Mouse (Mus musculus) midbrain, embryonic 15.5 days (tissue): Measurements from ENCODE around the gene Mcpt9. TPM values are rescaled to one million over a fixed set of nuclear protein-coding genes. Genes with fewer than 3 reads are reported as not detected.
"Not testable (repeated sequence)": the region's sequence is repeated elsewhere in the genome, so short reads cannot be mapped to it uniquely, and the experiment has no call there.

Experiments used
- ATAC-seq: fragments of 200-750 bp; cut with Nextera tagmentation; replicated peaks from 2 replicates; pipeline ENCODE4 v1.8.0; 2017; ENCODE audit warnings: moderate TSS enrichment
- H3K27ac ChIP-seq: fragments of 300-500 bp; sonication (generic); 2 replicates; pipeline ENCODE4 v1.5.1; 2015; ENCODE audit warnings: mild to moderate bottlenecking, inconsistent platforms
- H3K27me3 ChIP-seq: fragments of 300-500 bp; sonication (generic); replicated peaks from 2 replicates; pipeline ENCODE4 v1.6.1; 2015; ENCODE audit warnings: inconsistent platforms
- H3K36me3 ChIP-seq: fragments of 300-500 bp; sonication (generic); replicated peaks from 2 replicates; pipeline ENCODE4 v1.6.1; 2015; ENCODE audit warnings: inconsistent platforms
- H3K4me1 ChIP-seq: fragments of 300-500 bp; sonication (generic); 2 replicates; pipeline ENCODE4 v1.6.1; 2015; ENCODE audit warnings: inconsistent platforms
- H3K4me2 ChIP-seq: fragments of 300-500 bp; sonication (generic); 2 replicates; pipeline ENCODE4 v1.6.1; 2015; ENCODE audit warnings: inconsistent platforms, mild to moderate bottlenecking, moderate library complexity
- H3K4me3 ChIP-seq: fragments of 300-500 bp; sonication (generic); 2 replicates; pipeline ENCODE4 v1.5.1; 2015; ENCODE audit warnings: mild to moderate bottlenecking, inconsistent platforms
- H3K9ac ChIP-seq: fragments of 300-500 bp; sonication (generic); 2 replicates; pipeline ENCODE4 v1.6.1; 2015; ENCODE audit warnings: mild to moderate bottlenecking, inconsistent platforms
- H3K9me3 ChIP-seq: fragments of 300-500 bp; sonication (generic); 2 replicates; pipeline ENCODE4 v1.6.1; 2016; ENCODE audit warnings: inconsistent platforms
- WGBS: fragments of 180-500 bp; shearing (Covaris S2); methylation state at CpG from one replicate; pipeline ENCODE4 v1.1.7; 2015; ENCODE audit warnings: mixed read lengths; 5-methylcytosine and 5-hydroxymethylcytosine counted together
- polyA plus RNA-seq: library from polyadenylated mRNA; unstranded; fragments of >200 nt; fragmentation: Nextera tagmentation; extraction: Ambion mirVana; gene quantifications from 2 replicates; pipeline ENCODE4 v1.2.1, GENCODE M21; 2015

Gene Mcpt9
- not detected in 2 replicates for polyA plus RNA-seq

DNA sequence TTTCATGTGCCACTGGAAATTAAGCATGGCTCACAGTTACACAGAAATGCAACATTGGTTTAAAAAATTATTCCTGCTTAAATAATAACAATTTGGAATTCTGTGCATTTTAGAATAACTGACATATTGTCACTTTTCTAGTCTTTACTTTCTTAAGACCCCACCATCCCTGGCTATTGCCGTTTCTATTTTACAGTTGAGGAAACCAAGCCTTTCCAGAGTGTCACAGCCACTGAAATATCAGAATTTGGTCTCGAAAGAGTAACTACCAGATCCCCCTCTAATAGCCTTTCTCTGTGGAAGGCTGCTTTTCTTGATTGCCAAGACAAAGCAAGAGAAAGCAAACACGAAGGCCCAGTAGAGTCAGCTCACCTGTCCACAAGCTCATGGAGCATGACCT, at the start of gene Mcpt9:
Gene Mcpt9, minus strand, starts transcription at position 101 of the 400 bp plus-strand sequence.
- not testable (repeated sequence) for H3K4me2 ChIP-seq, H3K4me1 ChIP-seq, H3K4me3 ChIP-seq, H3K9me3 ChIP-seq, H3K27ac ChIP-seq, ATAC-seq, H3K9ac ChIP-seq, H3K36me3 ChIP-seq, H3K27me3 ChIP-seq
- WGBS: 81% methylated on average over 3 of the region's 3 CpGs

DNA sequence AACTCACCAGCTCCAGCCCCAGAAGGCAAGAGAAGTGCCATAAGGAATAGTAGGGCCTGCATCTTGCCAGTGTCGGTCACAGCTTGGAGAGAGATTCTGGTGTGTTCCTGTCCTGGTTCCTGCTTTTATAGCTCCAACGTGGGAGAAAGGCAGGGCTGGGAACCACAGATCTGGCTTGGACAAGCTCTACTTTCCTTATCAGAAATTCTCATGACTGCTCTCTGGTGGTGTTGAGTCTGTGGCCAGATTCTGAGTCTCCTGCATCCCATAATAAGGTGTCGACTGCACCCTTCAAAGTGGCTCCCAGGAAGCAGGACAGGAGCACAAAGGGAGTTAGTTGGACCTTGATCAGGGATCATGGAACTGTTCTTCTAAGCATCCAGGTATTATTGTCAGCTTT, 31.9 kb upstream of the Mcpt9 start, which contains the start of gene Mcpt4:
Gene Mcpt4, minus strand, starts transcription at position 101 of the 400 bp plus-strand sequence.
- not testable (repeated sequence) for H3K9me3 ChIP-seq, H3K4me3 ChIP-seq, H3K4me2 ChIP-seq, H3K4me1 ChIP-seq, H3K27me3 ChIP-seq, ATAC-seq, H3K36me3 ChIP-seq, H3K9ac ChIP-seq, H3K27ac ChIP-seq
- WGBS: 89% methylated on average over 3 of the region's 3 CpGs

DNA sequence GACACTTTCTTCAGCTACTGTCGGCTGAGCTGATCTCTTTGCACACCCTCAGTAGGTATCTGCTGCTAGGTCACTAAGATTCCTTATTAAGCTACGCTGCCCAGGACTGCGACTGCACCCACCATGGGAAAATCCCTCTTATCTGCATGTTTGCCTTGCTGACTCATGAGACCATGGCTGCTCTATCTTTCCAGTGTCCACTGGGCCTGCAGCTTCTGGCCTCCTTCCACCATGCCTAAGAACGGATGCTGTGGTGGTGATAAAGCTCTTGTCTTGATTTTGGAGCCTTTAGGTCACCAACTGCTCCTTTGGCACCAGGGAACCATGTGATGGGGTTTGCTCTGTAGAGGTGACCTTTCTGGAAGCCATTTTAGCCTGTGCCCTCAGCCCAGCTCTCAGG, 27.4 kb upstream of the Mcpt9 start:
- Histone ChIP-seq H3K27ac (no peak overlapping the region), H3K9ac (no peak overlapping the region), H3K4me1 (no peaks in the 10 kb centered on the region), H3K9me3 (no peaks in the 10 kb centered on the region), H3K36me3 (no peaks in the 10 kb centered on the region), H3K27me3 (no peaks in the 10 kb centered on the region), H3K4me3 (no peak overlapping the region), H3K4me2 (no peak overlapping the region)
- WGBS: 86% methylated on average over 4 of the region's 4 CpGs
- ATAC-seq: no peak

DNA sequence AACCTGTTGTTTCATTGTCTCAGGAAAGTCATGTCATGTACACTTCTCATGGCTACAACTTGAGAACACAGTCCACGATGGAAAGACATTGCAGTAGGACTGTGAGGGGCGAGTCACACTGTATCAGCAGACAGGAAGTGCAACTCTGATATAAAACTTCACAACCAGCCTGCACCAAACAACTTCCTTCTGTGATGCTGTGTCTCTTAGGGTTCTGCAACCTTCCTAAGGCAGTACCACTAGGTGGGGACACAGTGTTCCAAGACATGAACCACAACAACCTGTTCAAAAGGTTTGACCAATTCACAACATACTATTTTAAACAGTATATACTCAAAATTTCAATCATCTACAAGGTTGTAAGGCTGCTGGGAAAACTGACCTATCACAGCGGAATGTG, 25.1 kb upstream of the Mcpt9 start:
- no peaks in the 10 kb centered on the region for H3K27me3 ChIP-seq
- no peaks in the 10 kb centered on the region for H3K36me3 ChIP-seq
- no peak for ATAC-seq
- no peak overlapping the region for H3K9ac ChIP-seq
- no peak overlapping the region for H3K27ac ChIP-seq
- no peak overlapping the region for H3K4me2 ChIP-seq
- H3K4me3 ChIP-seq: no peak overlapping the region
- 83% methylated on average over 3 of the region's 3 CpGs for WGBS
- H3K9me3 ChIP-seq: no peaks in the 10 kb centered on the region
- H3K4me1 ChIP-seq: no peaks in the 10 kb centered on the region

DNA sequence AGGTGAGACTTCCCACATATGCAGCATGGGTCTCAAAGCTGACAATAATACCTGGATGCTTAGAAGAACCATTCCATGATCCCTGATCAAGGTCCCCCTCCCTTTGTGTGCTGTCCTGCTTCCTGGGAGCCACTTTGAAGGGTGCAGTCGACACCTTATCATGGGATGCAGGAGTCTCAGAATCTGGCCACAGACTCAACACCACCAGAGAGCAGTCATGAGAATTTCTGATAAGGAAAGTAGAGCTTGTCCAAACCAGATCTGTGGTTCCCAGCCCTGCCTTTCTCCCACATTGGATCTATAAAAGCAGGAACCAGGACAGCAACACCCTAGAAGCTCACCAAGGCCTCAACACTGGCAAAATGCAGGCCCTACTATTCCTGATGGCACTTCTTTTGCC, 11.5 kb upstream of the Mcpt9 start, which contains the start of gene Mcpt2:
Gene Mcpt2, plus strand, starts transcription at position 250 of the 400 bp plus-strand sequence.
- not testable (repeated sequence) for H3K27ac ChIP-seq, H3K4me2 ChIP-seq, H3K9me3 ChIP-seq, H3K4me1 ChIP-seq, H3K4me3 ChIP-seq, H3K27me3 ChIP-seq, H3K9ac ChIP-seq, H3K36me3 ChIP-seq, ATAC-seq
- WGBS: 64% methylated on average over 1 of the region's 1 CpGs

DNA sequence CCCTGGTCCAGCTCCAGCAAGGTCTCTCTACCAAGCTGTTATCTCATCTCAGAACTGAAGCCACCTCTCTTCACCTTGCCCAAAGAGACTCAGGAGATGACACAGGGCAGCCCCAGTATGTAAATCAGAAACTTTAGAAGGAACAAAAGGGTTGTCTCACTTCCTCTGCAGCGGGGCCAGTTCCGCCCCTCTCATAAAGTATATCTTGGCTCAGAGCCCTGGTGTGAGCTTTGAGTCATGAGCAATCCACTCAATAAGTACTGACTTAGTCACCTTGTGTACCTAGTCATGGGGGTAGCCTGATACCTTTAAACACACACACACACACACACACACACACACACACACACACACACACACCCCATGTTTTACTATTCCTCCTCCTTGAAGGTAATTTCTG, 4.1 kb upstream of the Mcpt9 start:
- Histone ChIP-seq H3K4me2 (no peak overlapping the region), H3K27ac (no peak overlapping the region), H3K4me3 (no peak overlapping the region), H3K9me3 (no peaks in the 10 kb centered on the region), H3K36me3 (no peaks in the 10 kb centered on the region), H3K27me3 (no peaks in the 10 kb centered on the region), H3K4me1 (no peaks in the 10 kb centered on the region), H3K9ac (no peak overlapping the region)
- ATAC-seq: no peak
- 86% methylated on average over 2 of the region's 2 CpGs for WGBS

DNA sequence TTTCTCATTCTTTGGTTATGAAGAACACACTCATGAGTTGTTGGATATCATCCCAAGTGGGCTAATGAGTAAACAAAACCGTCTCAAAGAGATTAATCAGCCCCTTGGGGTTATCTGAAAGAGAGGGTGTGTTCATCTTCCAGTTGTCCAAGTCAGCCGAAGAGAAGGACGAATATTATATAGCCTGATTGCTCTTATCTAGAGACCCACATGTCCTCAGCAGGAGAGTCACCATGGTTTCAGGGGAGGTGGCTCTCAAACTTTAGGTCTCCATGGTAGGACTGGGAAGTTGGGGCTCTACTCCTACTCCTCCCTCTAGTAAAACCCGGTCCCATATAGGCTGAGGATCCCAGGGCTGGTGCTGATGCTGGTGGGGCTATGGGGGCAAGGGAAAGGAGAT, 9.0 kb downstream of the Mcpt9 start:
- not testable (repeated sequence) for H3K27ac ChIP-seq, H3K4me1 ChIP-seq, ATAC-seq, H3K4me2 ChIP-seq, H3K4me3 ChIP-seq, H3K9me3 ChIP-seq, H3K36me3 ChIP-seq, H3K9ac ChIP-seq, H3K27me3 ChIP-seq
- WGBS: 90% methylated on average over 4 of the region's 4 CpGs

DNA sequence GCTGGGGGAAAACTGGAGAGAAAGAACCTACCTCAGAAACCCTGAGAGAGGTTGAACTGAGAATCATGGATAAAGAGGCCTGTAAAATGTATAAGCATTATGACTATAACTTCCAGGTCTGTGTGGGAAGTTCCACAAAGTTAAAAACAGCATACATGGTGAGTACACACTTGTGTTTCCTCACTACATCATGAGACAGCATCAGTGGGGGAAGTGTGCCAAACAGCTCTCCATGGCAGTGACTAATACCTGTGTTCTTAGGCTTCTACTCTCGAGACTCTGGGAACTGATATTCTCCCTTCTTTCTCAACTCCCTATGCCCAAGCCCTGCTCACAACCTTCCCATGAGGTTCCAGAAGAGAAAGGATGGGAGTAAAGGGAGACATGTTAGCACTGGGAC, 10.8 kb downstream of the Mcpt9 start:
- Histone ChIP-seq H3K27me3 (no peaks in the 10 kb centered on the region), H3K4me2 (no peak overlapping the region), H3K4me3 (no peak overlapping the region), H3K4me1 (no peaks in the 10 kb centered on the region), H3K9ac (no peak overlapping the region), H3K27ac (no peak overlapping the region), H3K36me3 (no peaks in the 10 kb centered on the region), H3K9me3 (no peaks in the 10 kb centered on the region)
- ATAC-seq: no peak
- WGBS: 84% methylated on average over 1 of the region's 1 CpGs

DNA sequence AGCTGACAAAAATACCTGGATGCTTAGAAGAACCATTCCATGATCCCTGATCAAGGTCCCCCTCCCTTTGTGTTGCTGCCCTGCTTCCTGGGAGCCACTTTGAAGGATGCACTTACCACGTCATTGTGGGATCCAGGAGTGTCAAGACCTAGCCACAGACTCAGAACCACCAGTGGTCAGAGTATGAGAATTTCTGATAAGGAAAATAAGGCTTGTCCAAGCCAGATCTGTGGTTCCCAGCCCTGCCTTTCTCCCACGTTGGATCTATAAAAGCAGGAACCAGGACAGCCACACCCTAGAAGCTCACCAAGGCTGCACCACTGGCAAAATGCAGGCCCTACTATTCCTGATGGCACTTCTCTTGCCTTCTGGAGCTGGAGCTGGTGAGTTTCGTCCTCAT, 12.6 kb downstream of the Mcpt9 start, which contains the start of gene Mcpt1:
Gene Mcpt1, plus strand, starts transcription at position 301 of the 400 bp plus-strand sequence.
- not testable (repeated sequence) for H3K27ac ChIP-seq, H3K36me3 ChIP-seq, H3K4me2 ChIP-seq, ATAC-seq, H3K27me3 ChIP-seq, H3K9me3 ChIP-seq, H3K4me1 ChIP-seq, H3K9ac ChIP-seq, H3K4me3 ChIP-seq
- WGBS: 83% methylated on average over 3 of the region's 3 CpGs

DNA sequence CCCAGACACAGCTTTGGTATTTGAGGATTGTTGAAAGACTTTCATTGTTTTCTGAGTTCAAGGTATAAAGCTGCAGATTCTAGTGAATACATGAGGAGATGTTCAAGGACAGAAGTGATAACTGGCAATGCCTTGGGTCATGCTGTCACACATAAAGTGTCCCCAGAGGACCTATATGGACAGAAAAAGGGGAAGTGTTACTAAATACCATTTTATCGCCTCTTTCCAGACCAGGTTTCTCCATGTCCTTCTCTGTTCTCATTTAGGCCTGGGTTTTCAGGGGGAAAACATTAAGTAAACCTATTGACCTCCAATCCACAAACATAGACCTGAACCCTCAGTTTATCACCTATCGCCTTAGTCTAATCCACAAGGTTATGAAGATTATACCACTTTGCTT, 16.4 kb downstream of the Mcpt9 start:
- H3K4me2 ChIP-seq: no peak overlapping the region
- no peak overlapping the region for H3K9ac ChIP-seq
- no peaks in the 10 kb centered on the region for H3K9me3 ChIP-seq
- no peaks in the 10 kb centered on the region for H3K36me3 ChIP-seq
- ATAC-seq: no peak
- H3K4me1 ChIP-seq: no peaks in the 10 kb centered on the region
- WGBS: 93% methylated on average over 2 of the region's 2 CpGs
- H3K4me3 ChIP-seq: no peak overlapping the region
- H3K27me3 ChIP-seq: no peaks in the 10 kb centered on the region
- H3K27ac ChIP-seq: no peak overlapping the region

DNA sequence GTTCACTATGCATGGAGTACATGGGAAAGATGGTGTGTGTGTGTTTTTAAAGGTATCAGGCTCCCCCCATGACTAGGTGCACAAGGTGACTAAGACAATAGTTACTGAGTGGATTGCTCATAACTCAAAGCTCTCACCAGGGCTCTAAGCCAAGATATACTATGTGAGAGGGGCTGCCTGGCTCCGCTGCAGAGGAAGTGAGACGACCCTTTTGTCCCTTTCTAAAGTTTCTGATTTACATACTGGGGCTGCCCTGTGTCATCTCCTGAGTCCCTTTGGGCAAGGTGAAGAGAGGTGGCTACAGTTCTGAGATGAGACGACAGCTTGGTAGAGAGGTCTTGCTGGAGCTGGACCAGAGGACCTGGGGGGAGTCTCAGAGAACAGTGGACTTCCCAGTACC, 17.1 kb downstream of the Mcpt9 start:
- Histone ChIP-seq H3K27ac (no peak overlapping the region), H3K4me1 (no peaks in the 10 kb centered on the region), H3K4me2 (no peak overlapping the region), H3K9me3 (no peaks in the 10 kb centered on the region), H3K36me3 (no peaks in the 10 kb centered on the region), H3K4me3 (no peak overlapping the region), H3K27me3 (no peaks in the 10 kb centered on the region), H3K9ac (no peak overlapping the region)
- WGBS: 73% methylated on average over 3 of the region's 3 CpGs
- ATAC-seq: no peak

DNA sequence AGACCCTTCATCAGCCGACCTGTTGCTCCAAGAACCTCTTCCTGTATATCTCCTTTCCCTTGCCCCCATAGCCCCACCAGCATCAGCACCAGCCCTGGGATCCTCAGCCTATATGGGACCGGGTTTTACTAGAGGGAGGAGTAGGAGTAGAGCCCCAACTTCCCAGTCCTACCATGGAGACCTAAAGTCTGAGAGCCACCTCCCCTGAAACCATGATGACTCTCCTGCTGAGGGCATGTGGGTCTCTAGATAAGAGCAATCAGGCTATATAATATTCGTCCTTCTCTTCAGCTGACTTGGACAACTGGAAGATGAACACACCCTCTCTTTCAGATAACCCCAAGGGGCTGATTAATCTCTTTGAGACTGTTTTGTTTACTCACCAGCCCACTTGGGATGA, 42.8 kb downstream of the Mcpt9 start:
- WGBS: 91% methylated on average over 2 of the region's 3 CpGs
- not testable (repeated sequence) for H3K27me3 ChIP-seq, H3K9ac ChIP-seq, H3K4me2 ChIP-seq, H3K27ac ChIP-seq, H3K9me3 ChIP-seq, H3K36me3 ChIP-seq, H3K4me1 ChIP-seq, ATAC-seq, H3K4me3 ChIP-seq
